Mouse (Mus musculus) left cerebral cortex, adult 2 months (tissue): ENCODE measurements around the gene Derl3. TPM values are rescaled to one million over a fixed set of nuclear protein-coding genes. Genes with fewer than 3 reads are reported as not detected.

Experiments used
- DNase-seq, 2 experiments: peaks; one replicate each; pipeline ENCODE4 v3.0.0; 2021 to 2022; ENCODE audit warnings: low spot score in 2 of 2, mixed read lengths in 1 of 2; ENCODE audit errors: extremely low spot score in 1 of 2
- H3K27ac ChIP-seq: fragments of 200-600 bp; 2 replicates; pipeline ENCODE4 v1.8.1; 2022
- H3K4me3 ChIP-seq: fragments of 200-600 bp; 2 replicates; pipeline ENCODE4 v1.8.1; 2022
- CTCF ChIP-seq: fragments of 200-600 bp; IDR thresholded peaks from 2 replicates; pipeline ENCODE4 v1.8.1; 2022; ENCODE audit warnings: antibody characterized with exemption, mild to moderate bottlenecking, moderate library complexity
- intact Hi-C: fragments of 180-260 bp; cut with DNase I; formaldehyde crosslinking; loops from one replicate; pipeline ENCODE4 v1.15.1; 2025
- total RNA-seq, 2 experiments: library from RNA; stranded (reverse); gene quantifications; 2 replicates each; pipeline ENCODE4 v1.2.3; 2021

Gene Derl3
- total RNA-seq, 2 experiments from 2014 or later, result 3.0 to 3.5 TPM

DNA sequence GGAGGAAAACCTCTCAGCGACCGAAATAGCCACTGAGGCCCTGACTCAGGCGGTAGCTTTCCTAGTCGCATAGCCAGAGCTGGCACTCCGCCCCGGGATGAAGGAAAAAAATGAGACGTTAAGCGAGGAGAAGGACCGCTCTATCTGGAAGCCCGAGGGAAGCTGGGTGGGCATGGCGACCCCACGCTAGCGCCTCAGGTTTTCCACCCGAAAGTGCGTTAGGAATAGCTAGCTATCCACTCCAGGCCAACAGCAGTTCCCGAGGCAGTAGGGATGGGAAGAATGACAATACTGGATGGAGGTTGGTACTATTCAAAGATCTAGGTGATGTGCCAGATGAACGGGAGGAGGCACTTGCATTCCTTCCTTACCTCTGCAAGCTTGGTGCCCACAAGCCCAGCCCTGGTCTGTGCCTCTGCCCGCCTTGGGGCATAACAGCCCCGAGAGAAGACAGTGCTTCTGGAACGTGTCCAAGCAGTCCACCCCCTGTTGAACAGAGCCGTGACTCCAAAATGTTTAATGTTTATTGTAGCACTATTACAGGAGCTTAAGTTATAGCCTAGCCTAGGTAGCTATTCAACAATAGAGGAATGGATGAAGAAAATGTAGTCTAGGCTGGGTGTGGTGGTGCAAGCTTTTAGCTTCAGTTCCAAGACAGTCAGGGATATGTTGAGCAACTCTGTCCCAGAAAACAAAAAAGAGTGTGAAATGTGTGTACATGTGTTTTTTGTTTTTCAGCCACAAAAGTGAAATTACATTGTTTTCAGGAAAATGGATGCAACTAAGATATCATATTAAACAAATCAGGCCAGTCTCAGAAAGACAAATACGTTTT lies 28.7 kb downstream of the Derl3 start:
- intact Hi-C loops, result loop anchor here (1.0 to 2.0 kb wide), 2 partner anchors 25 to 29 kb away; no protein-coding TSS in a partner anchor
- Histone ChIP-seq H3K27ac (peak overlapping the region; percentile 100), H3K4me3 (peak overlapping the region; percentile 99)
- no peak for TF ChIP-seq CTCF
- peak in 1 of 2 experiments; percentile 52 for DNase-seq

DNA sequence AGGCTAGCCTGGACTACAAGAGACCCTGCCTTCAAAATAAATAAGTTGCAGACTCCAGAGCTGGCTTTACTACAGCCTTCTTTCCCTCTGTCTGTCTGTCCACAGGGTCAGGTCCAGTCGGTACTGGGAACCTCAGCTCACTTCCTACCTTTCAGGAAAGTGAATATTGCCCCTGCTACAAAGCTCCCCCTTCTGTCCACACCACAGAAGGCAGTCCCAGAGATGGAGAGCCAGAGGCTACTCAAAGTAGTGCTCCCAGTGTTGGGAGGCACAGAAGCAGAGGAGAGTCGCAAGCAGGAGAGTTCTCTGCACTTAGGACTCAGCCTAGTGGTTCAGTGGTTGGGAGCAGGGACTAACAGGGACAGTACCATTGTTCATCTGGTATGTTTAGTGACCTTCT lies 31.1 kb downstream of the Derl3 start:
- Histone ChIP-seq H3K27ac (no peak overlapping the region), H3K4me3 (no peak overlapping the region)
- TF ChIP-seq CTCF, result peak; percentile 35
- no peak for DNase-seq
- intact Hi-C loops, result no loop called here

DNA sequence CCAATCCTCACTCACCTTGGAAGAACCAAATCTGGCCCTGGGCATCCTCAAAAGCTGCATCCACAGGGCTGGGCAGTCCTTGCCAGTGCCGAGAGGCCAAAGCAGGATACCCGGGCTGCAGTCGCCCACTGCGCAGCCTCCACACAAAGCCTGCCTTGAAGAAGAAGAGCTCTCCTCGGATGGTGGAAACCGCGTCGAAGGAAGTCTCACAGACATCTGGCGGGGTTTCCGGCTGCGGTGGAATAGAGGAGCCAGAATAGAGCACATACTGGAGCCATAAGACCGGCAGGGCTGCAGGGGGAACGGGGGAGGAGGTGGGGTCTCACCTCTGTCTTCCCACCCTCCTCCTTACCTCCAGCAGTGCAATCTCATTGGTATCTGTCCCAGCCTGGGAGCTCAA lies 33.2 kb downstream of the Derl3 start:
- intact Hi-C loops, result no loop called here
- Histone ChIP-seq H3K27ac (no peak overlapping the region), H3K4me3 (no peak overlapping the region)
- DNase-seq, result no peak
- no peak for TF ChIP-seq CTCF

DNA sequence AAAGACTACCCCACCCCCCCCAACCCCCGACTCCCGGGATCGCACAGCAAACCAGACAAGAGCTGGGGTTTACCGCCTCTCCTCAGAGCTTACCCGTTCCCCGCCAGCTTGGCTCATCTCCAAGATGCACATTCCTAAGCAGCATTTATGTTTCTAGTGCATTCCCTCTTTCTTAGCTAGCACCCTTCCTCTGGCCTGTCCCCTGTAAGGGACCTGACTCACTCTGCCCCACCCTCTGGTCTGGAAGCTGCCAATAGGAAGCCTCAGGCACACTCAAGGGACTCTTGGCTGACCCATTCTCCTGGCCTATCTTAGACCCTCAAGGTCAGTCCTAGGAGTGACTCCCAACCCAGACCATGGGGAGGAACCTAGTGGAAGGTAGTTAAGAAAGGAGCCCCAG lies 37.1 kb downstream of the Derl3 start:
- intact Hi-C loops, result no loop called here
- H3K27ac ChIP-seq, result no peak overlapping the region
- TF ChIP-seq CTCF, result no peak
- H3K4me3 ChIP-seq, result no peak overlapping the region
- DNase-seq, result no peak

DNA sequence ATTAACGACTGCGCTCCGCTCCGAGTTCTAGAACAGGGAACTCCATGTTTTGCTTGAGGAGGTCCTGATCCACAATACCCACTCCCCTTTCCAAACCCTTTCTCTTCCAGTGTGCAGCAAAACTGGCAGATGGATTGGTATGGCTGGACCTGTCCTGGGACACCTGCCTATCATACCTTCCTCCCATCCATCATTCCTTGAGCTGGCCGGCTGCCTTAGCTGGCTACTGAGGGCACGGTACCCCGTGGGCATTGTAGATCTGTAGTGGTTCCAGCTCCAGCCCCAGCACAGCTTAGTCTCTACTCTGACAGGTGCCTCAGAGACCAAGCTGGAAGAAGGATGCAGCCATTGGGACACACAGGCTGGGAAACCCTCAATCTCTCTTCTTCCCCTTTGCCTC lies 38.1 kb downstream of the Derl3 start:
- no peak for DNase-seq
- no peak for TF ChIP-seq CTCF
- intact Hi-C loops, result no loop called here
- no peak overlapping the region for H3K4me3 ChIP-seq
- H3K27ac ChIP-seq, result no peak overlapping the region

DNA sequence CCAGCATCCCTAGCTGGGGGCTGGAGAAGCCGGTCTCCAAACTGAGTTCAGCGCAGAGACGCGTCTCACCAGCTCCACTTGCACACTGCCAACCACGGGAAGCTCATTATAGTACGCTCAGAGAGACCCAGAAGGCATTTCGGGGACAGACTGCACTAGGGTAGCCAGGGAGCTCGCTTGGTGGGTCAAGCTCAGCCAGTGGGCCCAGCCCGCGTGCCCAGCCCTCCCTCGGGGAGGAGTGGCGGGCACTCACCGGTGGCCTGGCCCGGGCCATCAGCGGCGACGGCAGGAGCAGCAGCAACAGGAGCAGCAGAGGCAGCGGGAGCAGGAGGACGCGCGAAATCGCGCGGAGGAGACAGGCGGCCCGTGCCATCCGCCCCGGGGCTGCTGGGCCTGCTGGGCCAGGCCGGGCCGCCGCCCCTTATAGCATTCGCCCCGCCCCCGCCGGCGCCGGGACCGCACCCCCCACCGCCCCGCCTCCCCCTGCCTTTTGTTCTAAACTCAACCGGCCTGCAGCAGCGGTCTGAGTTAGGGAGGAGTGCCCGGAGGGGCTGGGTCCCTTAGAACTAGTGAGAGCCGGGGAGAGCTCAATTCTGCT lies 39.0 kb downstream of the Derl3 start:
- no peak for DNase-seq
- H3K27ac ChIP-seq, result no peak overlapping the region

DNA sequence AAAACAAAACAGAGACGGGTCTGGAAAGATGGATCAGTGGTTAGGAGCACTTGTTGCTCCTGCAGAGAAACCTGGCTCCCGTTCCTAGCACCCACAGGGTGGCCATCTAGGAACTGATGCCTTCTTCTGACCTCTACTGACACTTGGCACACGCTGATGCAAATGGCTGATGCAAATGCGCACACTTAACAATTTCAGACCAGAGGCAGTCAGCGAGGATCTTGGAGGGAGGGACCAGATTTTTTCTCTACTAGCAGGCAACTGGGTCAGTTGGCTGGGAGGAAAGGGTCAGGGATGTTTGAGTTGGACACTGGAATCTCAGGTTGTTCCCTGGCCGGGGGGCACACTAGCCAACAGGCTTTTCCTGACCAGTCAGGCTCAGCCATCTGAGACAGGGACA lies 39.7 kb downstream of the Derl3 start, which contains the start of gene Chchd10:
Gene Chchd10 (plus strand): TSS at position 240 of the 400 bp plus-strand sequence.
- H3K27ac ChIP-seq, result no peak within 1 kb of the TSS
- no peak for DNase-seq
- TF ChIP-seq CTCF, result no peak
- peak within 1 kb of the TSS; percentile 59 for H3K4me3 ChIP-seq
- intact Hi-C loops, result no loop called here

More for the DNA sequence above, 39.0 kb downstream of the Derl3 start:
- H3K4me3 ChIP-seq, result peak overlapping the region; percentile 59
- no peak for TF ChIP-seq CTCF
- intact Hi-C loops, result no loop called here

DNA sequence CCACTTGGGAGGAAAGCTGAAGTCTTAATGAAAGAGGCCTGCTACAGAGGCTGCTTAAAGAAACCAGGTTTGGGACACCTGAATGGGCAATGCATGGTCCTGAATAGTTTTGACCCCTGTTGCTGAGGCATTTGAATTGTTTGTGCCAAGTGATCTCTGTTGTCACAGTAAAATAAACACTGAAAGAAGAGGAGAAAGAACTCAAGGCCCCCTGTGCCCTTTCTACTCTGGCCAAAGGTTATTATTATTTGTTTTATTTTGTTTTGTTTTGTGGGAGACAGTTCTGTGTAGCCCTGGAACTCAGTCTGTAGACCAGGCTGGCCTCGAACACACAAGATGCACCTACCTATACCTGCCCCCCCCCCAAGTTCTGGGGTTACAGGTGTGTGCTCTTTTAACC lies 41.8 kb downstream of the Derl3 start:
- H3K4me3 ChIP-seq, result no peak overlapping the region
- no peak for DNase-seq
- intact Hi-C loops, result loop anchor here (5.0 kb wide), 1 partner anchor 38 kb away; no protein-coding TSS in a partner anchor
- H3K27ac ChIP-seq, result no peak overlapping the region
- no peak for TF ChIP-seq CTCF

DNA sequence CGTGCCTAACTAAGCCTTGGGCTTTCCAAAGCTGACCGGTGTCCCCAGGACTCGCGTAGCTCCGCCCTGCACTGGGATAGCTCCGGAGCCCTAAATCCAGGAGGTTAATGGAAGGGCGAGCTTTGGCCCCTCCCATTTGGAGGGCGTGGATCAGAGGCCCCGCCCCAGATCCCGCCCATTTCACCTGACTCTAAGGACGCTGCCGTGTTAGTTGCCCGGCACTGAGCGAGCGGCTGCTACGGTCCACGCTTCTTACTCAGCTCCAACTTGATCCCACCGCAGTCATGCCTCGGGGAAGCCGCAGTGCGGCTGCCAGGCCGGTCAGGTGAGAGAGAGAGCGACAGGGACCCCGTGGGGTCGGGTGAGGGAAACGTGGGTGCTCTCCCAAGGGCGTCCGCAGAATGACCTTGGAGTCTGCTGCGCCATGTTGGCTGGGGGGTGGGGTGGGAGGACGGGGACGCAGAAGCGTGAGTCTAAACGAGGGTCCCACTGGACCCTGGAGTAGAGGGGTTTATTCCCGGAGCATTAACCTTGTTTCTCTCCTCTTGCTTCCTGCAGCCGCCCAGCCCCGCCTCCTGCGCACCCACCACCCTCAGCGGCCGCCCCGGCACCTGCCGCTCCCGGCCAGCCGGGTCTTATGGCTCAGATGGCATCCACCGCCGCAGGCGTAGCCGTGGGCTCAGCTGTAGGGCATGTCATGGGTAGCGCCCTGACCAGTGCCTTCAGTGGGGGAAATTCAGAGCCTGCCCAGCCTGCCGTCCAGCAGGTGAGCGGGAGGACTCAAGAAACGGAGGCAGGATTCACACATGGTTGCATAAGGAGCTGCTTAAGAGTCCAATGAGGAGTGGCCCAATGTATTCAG lies 42.7 kb downstream of the Derl3 start, which contains the start of gene Mmp11:
Gene Mmp11 (minus strand): TSS at position 817 of the 862 bp plus-strand sequence.
- H3K27ac ChIP-seq, result peak within 1 kb of the TSS; percentile 95
- H3K4me3 ChIP-seq, result peak within 1 kb of the TSS; percentile 69
- intact Hi-C loops, result loop anchor here (5.0 kb wide), 1 partner anchor 39 kb away; no protein-coding TSS in a partner anchor
- peak; percentile 73 to 77 for DNase-seq
- no peak for TF ChIP-seq CTCF

DNA sequence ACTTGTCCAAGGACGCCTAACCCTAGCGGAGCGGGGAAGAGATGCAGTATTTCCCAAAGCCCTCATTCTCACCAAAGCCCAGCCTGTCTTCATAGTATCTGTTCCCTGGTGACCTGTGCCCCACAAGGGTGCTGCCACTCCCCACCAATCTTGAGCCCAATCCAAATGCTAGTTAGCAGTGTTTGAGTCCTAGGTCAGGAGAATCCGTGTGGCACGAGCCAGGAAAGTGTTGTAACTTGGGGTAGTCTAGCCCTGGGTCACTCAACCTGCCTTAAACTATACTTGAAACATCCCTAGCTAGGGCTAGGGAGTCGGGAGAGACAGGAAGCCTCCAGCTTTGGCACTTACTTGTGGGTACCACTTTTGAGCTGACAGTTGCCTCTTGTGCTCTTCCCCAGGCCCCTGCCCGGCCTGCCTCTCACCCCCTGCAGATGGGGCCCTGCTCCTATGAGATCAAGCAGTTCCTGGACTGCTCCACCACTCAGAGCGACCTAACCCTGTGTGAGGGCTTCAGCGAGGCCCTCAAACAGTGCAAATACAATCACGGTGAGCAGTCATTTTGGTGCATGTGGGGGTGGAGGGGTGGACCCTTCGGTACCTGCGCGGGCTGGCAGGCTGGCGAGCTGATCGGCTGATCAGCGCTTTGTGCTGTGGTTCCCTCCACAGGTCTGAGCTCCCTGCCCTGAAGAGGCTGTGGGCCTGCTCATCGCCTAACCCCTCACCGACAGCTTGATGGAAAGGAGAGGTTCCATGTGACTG lies 43.9 kb downstream of the Derl3 start:
- DNase-seq, result no peak
- intact Hi-C loops, result loop anchor here (5.0 kb wide), 1 partner anchor 40 kb away; no protein-coding TSS in a partner anchor
- H3K27ac ChIP-seq, result peak overlapping the region; percentile 95
- no peak for TF ChIP-seq CTCF
- H3K4me3 ChIP-seq, result peak overlapping the region; percentile 69
